Mouse (Mus musculus) embryo, embryonic 11.5 days (tissue): ENCODE measurements around the gene Rara.

Source experiments
- DNase-seq: peaks from one replicate; pipeline ENCODE4 v3.0.0-alpha.2; 2012; ENCODE audit warnings: low read depth, low spot score

The Rara gene

GRCm38 (mm10) chr11:98952736-98953135 is 25.1 kb downstream of the Rara start:
- DNase-seq, result no peak

DNA sequence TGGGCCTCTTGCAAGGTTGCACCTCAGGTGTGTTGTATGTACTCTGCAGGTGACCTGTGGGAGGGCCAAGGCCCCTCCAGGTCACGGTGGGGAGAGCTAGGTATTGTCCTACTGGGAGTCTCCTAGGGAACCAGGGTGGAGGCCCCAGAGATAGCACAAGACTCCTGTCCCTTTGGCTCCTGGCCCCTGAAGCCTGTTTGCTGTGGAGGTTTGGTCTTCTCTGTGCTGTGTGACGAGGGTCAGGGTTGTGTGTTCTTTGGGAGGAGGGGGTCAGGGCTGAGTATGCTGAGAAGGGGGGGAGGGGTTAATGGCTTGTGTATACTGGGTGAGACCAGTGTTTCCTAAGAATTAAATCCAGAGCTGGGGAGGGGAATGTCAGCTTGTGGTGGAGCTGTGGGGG is 25.7 kb downstream of the Rara start:
- DNase-seq, result no peak

DNA sequence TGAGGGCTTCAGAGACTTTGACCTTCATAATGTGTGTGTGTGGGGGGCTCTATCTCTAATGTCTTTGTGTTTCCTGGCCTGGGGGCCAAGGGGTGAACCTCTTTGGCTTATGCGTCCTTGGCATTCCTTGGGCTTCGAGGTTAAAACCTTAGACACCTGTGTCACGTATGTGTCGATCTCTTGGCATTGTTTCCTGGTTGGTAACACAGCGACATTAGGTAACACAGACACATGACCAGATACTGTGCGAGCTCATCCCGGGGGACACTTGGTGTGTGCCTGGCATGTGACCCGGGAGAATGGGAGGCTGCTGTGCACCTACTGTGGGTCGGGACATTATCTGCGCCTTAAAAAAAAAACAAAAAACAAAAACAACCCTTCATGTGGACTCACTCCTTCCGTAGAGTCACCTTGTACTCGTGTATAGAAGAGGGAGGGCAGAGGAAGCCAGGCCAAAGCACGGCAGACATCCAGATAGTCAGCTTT is 26.3 kb downstream of the Rara start:
- DNase-seq, result no peak

DNA sequence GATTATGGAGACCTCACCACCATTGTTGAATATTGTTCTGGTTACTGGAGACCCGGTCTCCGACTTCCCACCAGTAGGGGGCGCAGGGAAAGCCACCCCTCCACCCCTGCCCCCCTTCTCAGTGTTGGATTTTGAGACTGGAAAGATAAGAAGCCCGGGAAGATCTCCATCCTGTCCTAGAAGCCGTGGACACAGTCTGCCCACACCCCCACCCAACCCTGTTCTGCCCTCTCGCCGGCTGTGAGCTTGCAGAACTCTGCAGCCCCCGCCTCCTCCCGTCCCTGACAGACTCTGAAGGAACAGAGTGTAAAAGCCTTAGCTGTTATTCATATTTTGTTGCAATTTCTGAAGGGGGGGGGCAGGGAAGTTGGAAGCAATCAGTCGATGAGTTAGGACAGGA is 26.8 kb downstream of the Rara start:
- DNase-seq, result no peak

DNA sequence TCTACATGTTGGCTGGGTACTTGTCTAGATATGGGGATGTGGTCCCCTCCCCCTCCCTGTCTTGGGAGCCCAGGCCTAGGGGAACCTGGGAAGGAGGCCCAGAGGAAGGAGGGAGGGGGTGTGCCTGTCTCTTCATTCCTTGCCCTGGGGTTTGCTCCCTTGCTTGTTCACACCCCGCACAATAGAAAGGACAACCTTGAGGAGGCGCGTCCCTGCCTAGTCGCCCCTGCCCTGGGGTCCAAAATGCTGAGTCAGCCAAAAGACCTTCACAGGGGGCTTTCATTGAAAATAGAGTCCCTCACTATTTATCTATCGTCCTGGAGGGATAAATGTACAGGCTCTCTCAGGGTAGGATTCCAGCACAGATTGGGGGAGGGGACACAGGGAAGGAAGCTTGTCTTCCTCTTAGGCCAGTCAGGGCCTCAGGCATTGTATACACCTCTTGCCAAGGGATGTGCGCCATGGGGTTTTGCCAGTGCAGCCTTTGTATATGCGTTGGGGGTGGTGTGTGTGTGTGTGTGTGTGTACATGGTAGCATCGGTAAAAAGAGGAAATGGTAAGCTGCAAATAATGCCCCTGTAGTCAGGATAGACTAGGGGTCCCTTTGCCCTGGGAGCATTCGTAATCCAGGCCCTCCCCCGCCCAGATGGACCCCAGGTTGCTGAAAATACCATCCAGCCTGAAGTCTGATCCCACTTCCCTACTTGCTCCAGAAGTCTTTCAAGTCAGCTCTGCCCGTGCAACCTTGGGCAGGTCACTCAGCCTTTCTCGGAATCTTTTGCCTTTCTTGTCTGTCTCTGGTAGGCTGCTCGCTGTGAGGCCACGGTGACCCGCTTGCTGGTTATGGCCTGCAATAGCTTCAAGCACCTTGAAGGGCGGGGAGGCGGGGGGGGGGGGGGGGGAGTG is 27.4 kb downstream of the Rara start:
- DNase-seq, result no peak

DNA sequence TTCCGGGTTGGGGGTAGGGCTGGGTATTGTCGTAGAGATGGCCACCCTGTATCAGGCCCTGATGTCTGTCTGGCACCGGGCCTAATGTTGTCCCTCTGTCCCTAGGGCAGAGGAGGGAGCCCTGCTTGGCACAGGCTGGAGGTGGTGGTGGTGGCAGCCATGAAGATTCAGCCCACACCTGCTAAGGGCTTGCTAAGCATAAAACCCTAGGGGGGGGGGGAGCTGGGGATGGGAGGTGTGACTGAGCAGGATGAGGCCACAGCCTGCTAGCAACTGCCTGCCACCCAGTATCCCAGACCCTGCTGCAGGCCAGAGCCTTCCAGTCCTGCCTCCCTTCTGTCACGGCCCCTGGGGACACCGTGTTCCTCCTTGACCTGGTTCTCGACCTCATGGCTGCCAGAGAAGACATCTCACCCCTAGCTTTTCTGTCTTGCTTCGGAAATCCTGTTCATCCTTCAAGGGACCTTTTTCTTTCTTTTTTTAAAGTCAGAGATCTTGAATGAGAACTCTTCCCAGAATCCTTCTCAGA is 28.2 kb downstream of the Rara start:
- no peak for DNase-seq

DNA sequence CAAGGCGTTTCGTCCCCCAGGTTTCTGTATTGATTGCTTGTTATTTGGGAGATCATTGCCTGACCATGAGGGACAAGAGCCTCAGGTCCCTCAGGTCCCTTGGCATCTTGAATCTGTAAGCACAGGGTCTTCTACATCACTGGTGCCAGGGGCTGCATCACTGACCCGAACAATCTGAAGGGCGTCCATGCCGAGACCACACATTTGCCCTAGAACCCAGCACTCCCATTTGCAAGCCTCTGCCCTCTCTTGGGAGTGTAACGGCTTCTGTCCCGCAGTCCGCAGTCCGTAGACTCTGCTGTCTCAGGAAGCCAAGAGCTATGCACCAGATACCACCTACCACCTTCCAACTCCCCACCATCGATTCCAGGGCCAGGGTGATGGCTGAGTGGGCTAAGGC is 28.7 kb downstream of the Rara start:
- DNase-seq, result no peak

DNA sequence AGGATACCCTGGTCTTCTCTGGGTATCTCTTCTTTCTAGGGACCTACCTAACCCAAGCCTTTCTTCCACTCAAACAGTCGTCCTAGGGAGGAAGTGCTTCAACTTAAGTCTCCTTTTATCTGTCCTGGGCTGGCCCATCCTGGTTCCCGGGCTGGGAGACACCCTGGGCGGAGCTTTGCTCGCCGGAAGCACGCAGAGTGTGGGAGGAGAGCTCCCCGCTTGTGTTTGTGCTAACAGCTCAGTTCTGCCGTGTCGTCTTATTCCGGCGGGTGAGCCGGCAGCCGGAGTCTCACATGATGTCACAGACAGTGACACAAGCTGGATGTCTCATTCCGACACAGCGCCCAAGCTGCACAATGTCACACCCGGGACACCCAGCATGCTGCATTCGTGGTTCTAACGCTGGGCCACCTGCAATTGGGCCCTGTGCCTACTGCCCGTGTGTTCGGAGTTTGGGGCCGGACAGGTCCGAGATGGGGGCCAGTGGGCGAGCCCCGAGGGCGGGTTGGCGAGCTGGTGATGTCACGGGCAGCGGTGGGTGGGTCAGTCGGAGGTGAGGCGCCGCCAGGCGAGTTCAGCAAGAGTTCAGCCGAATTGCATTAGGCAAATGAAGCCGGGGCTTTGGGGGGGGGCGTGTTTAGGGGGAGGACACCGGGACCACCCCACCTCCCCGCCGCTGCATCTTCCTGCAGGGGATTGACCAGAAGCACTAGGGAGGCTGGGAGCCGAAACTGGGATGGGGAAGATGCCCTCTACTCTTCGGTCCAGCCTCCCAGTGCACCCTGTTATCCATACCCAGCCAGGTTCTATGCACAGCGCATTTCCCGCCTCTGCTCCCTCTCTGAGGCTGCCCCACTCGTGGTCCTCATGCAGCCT is 32.1 kb downstream of the Rara start:
- no peak for DNase-seq

- no peak for DNase-seq
Measured at GRCm38 (mm10) chr11:98960313-98960906, 32.8 kb downstream of the Rara start.

GRCm38 (mm10) chr11:98961051-98961592 is 33.5 kb downstream of the Rara start:
- no peak for DNase-seq

DNA sequence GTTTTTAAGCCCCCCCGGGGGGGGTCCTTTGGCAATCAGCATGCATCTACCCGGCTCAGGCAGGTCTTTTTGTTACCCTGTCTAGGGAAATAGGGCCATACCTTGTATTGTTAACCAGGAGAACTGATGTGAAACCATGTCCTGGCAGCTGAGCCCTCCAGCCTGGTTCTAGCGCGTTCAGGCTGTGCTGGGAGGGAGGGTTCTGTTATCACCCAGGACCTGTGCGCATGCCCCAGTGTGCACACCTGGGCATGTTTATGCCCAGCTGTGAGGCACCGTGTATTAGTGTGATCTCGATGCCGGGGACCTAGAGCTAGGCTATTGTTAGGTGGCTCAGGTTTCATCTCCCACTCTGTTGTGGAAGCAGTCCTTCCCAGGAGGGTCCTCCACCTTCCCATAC is 34.1 kb downstream of the Rara start:
- DNase-seq, result no peak

DNA sequence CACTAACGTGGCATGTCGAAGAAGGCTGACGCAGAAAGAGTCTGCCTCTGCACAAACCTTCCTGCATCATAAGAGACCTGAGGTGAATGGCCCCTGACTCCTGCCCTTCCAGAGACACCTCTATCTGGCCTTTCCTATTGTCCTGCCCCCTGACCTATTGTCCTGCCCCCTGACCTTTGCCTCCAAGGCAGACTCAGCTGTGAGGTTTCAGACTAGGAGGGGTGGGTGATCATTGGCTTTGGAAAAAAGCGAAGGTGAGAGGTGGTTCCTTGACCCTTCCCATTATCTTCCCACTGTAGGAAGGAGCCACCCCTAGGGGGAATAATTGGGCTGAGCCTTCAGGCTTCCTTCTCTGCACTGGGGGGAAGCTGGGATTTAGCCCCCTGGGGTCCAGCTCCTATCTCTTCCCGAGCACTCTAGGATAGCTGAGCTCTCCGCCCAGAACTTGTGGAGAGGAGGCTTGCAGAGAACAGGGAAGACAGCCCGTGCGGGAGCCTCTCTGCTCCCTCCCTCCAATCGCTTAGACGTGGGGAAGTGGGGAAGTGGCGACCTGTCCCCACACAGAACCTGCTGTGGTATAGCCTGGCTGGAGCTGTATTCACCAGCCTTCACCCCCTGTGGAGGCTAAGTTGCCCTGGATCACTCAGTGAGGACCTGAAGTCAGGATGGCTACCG is 34.9 kb downstream of the Rara start:
- DNase-seq, result no peak

DNA sequence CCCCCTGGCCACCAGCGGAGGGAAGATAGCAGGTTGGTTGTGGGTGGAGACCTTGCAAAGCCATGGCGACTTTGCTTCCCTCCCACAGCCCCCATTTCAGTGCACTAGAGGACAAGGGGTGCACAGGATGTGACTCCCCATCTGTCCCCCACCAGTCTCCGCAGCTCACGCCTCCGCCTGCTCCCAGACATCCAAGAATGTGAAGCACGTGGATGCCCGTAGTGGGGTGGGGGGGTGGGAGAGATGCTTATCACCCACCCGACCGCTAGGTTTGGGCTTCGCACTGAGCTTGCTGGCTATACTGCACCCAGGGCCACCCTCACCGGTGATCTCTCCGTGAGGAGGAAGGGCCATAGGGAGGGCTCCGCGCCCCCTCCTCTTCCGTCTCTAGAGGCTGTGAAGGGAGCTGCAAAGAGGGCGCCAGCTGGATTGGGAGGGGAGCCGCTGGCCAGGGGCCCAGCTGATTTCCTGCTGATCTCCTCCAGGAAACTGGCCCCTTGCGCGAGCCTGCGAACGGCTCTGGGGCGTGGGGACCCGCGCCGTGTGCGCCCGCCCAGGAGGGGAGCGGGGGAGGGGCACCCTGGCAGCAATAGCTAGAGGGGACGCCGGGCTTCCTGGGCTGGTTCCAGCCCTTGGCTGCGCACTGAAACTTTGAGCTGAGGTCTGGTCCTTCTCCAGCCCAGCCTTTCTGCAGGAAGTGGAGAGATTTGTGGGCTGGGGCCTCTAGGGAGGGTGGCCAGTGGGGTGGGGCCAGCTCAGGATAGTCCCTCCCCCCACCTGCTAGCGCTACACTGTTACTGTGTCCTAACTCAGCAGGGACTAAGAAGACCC is 35.8 kb downstream of the Rara start:
- DNase-seq, result no peak

DNA sequence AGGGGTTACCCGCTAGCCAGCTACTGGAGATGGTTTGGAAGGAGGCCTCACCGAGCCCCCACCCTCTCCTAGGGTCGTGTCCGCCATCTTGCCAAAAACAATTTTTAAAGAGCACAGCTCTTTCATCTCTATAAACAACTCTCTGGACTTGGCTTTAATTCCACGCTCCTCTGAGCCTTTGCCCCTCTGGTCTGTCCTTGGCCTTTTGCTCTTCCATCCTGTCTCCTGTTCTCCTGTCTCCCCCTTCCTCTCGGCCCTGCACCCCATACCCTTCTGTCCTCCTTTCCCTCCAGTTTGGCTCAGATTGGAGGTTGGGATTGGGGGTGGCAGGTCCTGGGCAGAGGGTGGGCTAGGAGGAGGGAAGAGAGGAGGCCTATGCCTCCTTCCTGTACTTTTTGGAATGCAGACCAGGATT is 36.6 kb downstream of the Rara start:
- DNase-seq, result no peak

DNA sequence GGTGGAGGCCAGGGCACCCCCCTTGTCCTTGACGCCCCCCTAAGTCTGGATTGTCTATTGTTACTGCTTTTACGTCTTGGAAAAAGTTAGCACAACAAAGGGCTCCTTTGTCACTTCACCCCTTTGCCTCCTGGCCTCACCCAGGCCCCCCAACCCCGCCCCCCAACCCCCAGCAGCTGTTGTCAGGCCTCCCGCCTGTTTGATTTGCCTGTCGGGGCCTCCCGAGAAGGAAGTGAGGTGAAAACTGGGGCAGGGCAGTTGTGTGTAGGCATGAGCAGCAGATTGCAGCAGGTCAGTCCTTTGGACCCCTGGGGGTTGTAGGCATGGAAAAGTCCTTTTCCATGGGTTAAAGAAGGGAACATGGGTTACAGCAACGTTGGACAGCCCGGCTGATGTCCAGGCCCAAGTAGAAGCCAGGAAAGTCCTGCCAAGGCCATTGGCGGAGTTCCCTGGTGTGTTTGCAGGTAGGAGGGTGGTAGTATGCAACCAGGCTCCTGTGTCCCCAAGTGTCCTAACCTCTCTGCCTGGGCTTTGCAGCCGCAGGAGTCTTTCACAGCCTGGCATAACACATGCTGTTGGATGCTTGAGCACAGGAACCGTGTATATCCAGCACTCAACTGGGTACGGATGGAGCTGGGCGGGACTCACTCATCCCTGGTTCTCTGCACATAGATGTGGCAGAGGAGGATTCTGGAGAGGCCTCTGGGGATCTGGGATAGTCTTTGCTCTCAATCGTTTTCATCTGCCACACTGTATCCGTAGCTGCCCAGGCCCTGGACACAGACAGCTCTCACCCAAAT is 37.2 kb downstream of the Rara start:
- no peak for DNase-seq

GRCm38 (mm10) chr11:98965416-98966077 is 37.9 kb downstream of the Rara start:
- DNase-seq, result no peak

DNA sequence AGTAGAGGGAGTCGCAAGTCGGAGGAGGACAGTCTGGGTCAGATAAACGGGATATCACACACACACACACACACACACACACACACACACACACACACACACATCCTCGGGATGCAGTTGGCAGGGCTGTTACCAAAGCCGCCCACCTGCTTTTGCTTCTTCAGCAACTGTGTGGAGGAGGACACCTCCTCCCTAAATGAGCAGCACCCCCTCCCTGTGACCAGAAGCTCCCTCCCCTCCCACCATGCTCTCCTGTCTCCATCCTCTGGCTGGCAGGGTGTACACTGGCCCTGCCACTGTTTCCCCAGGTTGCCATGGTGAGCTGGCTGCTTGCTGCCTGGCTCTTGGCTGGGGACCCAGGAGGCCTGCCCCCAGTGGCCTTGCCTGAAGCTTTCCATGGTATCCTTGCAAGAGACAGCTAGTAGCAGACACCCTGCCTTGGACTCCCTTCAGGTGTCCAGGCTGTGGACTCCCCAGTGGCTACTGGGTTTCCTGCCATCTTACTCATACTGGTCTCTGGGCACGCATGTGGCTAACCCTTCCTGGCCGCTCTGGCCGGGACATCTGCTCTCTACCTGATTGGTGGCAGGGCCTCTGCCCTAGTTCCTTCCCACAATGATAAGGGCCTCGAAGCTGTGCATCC is 39.0 kb downstream of the Rara start:
- no peak for DNase-seq

- no peak for DNase-seq
Measured at GRCm38 (mm10) chr11:98968079-98968478, 40.5 kb downstream of the Rara start.
